Mouse (Mus musculus) CH12.LX (cell line): Measurements from ENCODE around the gene Ablim1. TPM values are rescaled to one million over a fixed set of nuclear protein-coding genes. Genes with fewer than 3 reads are reported as not detected.
A peak's percentile ranks its signal among the peaks of the same experiment; 100 is the strongest.

ENCODE experiments used
- DNase-seq: peaks from one replicate; pipeline ENCODE4 v3.0.0-alpha.2; 2013; ENCODE audit errors: extremely low read depth
- H3K27ac ChIP-seq: 2 replicates; pipeline ENCODE4 v1.5.1; 2012; ENCODE audit warnings: low read depth, mild to moderate bottlenecking, control low read depth, moderate library complexity; ENCODE audit not compliant: insufficient read depth
- H3K27me3 ChIP-seq: replicated peaks from 2 replicates; pipeline ENCODE3; 2012; ENCODE audit warnings: inconsistent platforms
- H3K36me3 ChIP-seq, 2 experiments: replicated peaks in 1 of 2; 2 replicates each; pipeline versions ENCODE3 to v1.6.1; 2012; ENCODE audit warnings: inconsistent platforms in 1 of 2, low read length in 1 of 2, mild to moderate bottlenecking in 1 of 2, mixed read lengths in 1 of 2, moderate library complexity in 1 of 2; ENCODE audit not compliant: control insufficient read depth in 1 of 2, insufficient read depth in 1 of 2
- H3K4me1 ChIP-seq, 2 experiments: 2 replicates each; pipeline ENCODE4 v1.6.1; 2012; ENCODE audit warnings: inconsistent platforms in 1 of 2, moderate library complexity in 1 of 2; ENCODE audit not compliant: insufficient read depth in 2 of 2, control insufficient read depth in 1 of 2
- H3K4me2 ChIP-seq: 2 replicates; pipeline ENCODE4 v1.6.1; 2012; ENCODE audit warnings: low read depth, mild to moderate bottlenecking, control low read depth; ENCODE audit not compliant: poor library complexity, insufficient read depth, severe bottlenecking
- H3K4me3 ChIP-seq, 3 experiments: fragments of 150-350 bp in 1 of 3; sonication (generic) in 1 of 3; replicated peaks in 1 of 3; 2 replicates each; pipeline versions ENCODE3 to v1.5.1; 2011 to 2012; ENCODE audit warnings: low read depth in 2 of 3, low read length in 2 of 3, mild to moderate bottlenecking in 2 of 3, moderate library complexity in 2 of 3, control low read depth in 1 of 3, improper control_type of control experiment in 1 of 3, inconsistent platforms in 1 of 3, mixed read lengths in 1 of 3; ENCODE audit not compliant: poor library complexity in 1 of 3
- H3K79me2 ChIP-seq: replicated peaks from 2 replicates; pipeline ENCODE4 v1.6.1; 2012; ENCODE audit warnings: mild to moderate bottlenecking, moderate library complexity; ENCODE audit not compliant: control insufficient read depth, poor library complexity, insufficient read depth, severe bottlenecking; ENCODE audit errors: extremely low read depth
- H3K9ac ChIP-seq: 2 replicates; pipeline ENCODE4 v1.6.1; 2012; ENCODE audit warnings: low read depth, mild to moderate bottlenecking, control low read depth, moderate library complexity; ENCODE audit not compliant: insufficient read depth
- H3K9me3 ChIP-seq: replicated peaks from 2 replicates; pipeline ENCODE3; 2012; ENCODE audit warnings: low read length, inconsistent platforms, mixed read lengths
- BHLHE40 ChIP-seq: IDR thresholded peaks from 2 replicates; pipeline ENCODE4 v1.6.1; 2011; ENCODE audit warnings: mild to moderate bottlenecking, low read depth, low read length, improper control_type of control experiment
- CHD1 ChIP-seq: IDR thresholded peaks from 2 replicates; pipeline ENCODE4 v1.6.1; 2012; ENCODE audit warnings: low read depth, low read length, improper control_type of control experiment, inconsistent platforms
- CHD2 ChIP-seq: IDR thresholded peaks from 2 replicates; pipeline ENCODE4 v1.6.1; 2011; ENCODE audit warnings: low read length, improper control_type of control experiment
- CTCF ChIP-seq, 2 experiments: IDR thresholded peaks in 1 of 2; conservative IDR thresholded peaks in 1 of 2; 2 replicates each; pipeline ENCODE4 v1.5.1; 2011 to 2012; ENCODE audit warnings: low read depth in 2 of 2, low read length in 2 of 2, improper control_type of control experiment in 1 of 2, inconsistent platforms in 1 of 2, mild to moderate bottlenecking in 1 of 2, moderate library complexity in 1 of 2
- E2F4 ChIP-seq: IDR thresholded peaks from 2 replicates; pipeline ENCODE4 v1.6.1; 2011; ENCODE audit warnings: low read depth, low read length, improper control_type of control experiment; ENCODE audit not compliant: insufficient replicate concordance
- EP300 ChIP-seq: IDR thresholded peaks from 2 replicates; pipeline ENCODE4 v1.6.1; 2011; ENCODE audit warnings: low read length, improper control_type of control experiment
- HCFC1 ChIP-seq: IDR thresholded peaks from 2 replicates; pipeline ENCODE4 v1.6.1; 2012; ENCODE audit warnings: low read depth, mild to moderate bottlenecking, inconsistent platforms, low read length, improper control_type of control experiment
- JUN ChIP-seq: IDR thresholded peaks from 2 replicates; pipeline ENCODE4 v1.6.1; 2011; ENCODE audit warnings: low read depth, mild to moderate bottlenecking, low read length, improper control_type of control experiment, moderate library complexity; ENCODE audit not compliant: insufficient read depth
- KAT2A ChIP-seq: IDR thresholded peaks from 2 replicates; pipeline ENCODE4 v1.6.1; 2012; ENCODE audit warnings: low read length, improper control_type of control experiment, inconsistent platforms; ENCODE audit not compliant: insufficient replicate concordance
- MAFK ChIP-seq: IDR thresholded peaks from 2 replicates; pipeline ENCODE4 v1.6.1; 2011; ENCODE audit warnings: low read length, improper control_type of control experiment; ENCODE audit not compliant: insufficient replicate concordance
- MAX ChIP-seq: IDR thresholded peaks from 2 replicates; pipeline ENCODE4 v1.6.1; 2011; ENCODE audit warnings: low read length, improper control_type of control experiment
- MAZ ChIP-seq: IDR thresholded peaks from 2 replicates; pipeline ENCODE4 v1.6.1; 2012; ENCODE audit warnings: low read depth, mild to moderate bottlenecking, inconsistent platforms, low read length, improper control_type of control experiment, moderate library complexity
- MEF2A ChIP-seq: IDR thresholded peaks from 2 replicates; pipeline ENCODE4 v1.6.1; 2014; ENCODE audit warnings: low read depth, mild to moderate bottlenecking, inconsistent platforms, low read length, improper control_type of control experiment, borderline replicate concordance
- MYC ChIP-seq: IDR thresholded peaks from 2 replicates; pipeline ENCODE4 v1.6.1; 2011; ENCODE audit warnings: low read depth, mild to moderate bottlenecking, improper control_type of control experiment, low read length
- NRF1 ChIP-seq: IDR thresholded peaks from 2 replicates; pipeline ENCODE4 v1.6.1; 2014; ENCODE audit warnings: low read depth, mild to moderate bottlenecking, inconsistent platforms, low read length, improper control_type of control experiment, moderate library complexity
- PAX5 ChIP-seq: IDR thresholded peaks from 2 replicates; pipeline ENCODE4 v1.6.1; 2012; ENCODE audit warnings: low read length, inconsistent platforms, mixed read lengths
- POLR2A ChIP-seq: IDR thresholded peaks from 2 replicates; pipeline ENCODE4 v1.6.1; 2011; ENCODE audit warnings: low read depth, mild to moderate bottlenecking, improper control_type of control experiment, low read length
- POLR2AphosphoS2 ChIP-seq: IDR thresholded peaks from 2 replicates; pipeline ENCODE4 v1.6.1; 2011; ENCODE audit warnings: low read depth, low read length, improper control_type of control experiment
- RCOR1 ChIP-seq: conservative IDR thresholded peaks from 2 replicates; pipeline ENCODE4 v1.6.1; 2012; ENCODE audit warnings: low read depth, mild to moderate bottlenecking, inconsistent platforms, low read length, improper control_type of control experiment
- TCF12 ChIP-seq: IDR thresholded peaks from 2 replicates; pipeline ENCODE4 v1.6.1; 2014; ENCODE audit warnings: low read depth, mild to moderate bottlenecking, inconsistent platforms, low read length, improper control_type of control experiment
- UBTF ChIP-seq: IDR thresholded peaks from 2 replicates; pipeline ENCODE4 v1.6.1; 2012; ENCODE audit warnings: low read depth, mild to moderate bottlenecking, inconsistent platforms, low read length, improper control_type of control experiment, moderate library complexity
- USF2 ChIP-seq: conservative IDR thresholded peaks from 2 replicates; pipeline ENCODE4 v1.6.1; 2011; ENCODE audit warnings: low read depth, low read length, improper control_type of control experiment
- ZC3H11A ChIP-seq: IDR thresholded peaks from 2 replicates; pipeline ENCODE4 v1.6.1; 2012; ENCODE audit warnings: low read depth, mild to moderate bottlenecking, inconsistent platforms, low read length, improper control_type of control experiment
- ZKSCAN1 ChIP-seq: IDR thresholded peaks from 2 replicates; pipeline ENCODE4 v1.6.1; 2012; ENCODE audit warnings: low read depth, inconsistent platforms, low read length, improper control_type of control experiment, borderline replicate concordance
- ZNF384 ChIP-seq: IDR thresholded peaks from 2 replicates; pipeline ENCODE4 v1.6.1; 2012; ENCODE audit warnings: low read depth, low read length, improper control_type of control experiment, inconsistent platforms
- dilution Hi-C: fragments of 300-500 bp; cut with MboI; formaldehyde crosslinking; loops from 2 replicates; pipeline ENCODE4 v1.14.3; 2020; ENCODE audit warnings: low sequenced_read_pairs; ENCODE audit not compliant: extremely low pct_unique_long_range_greater_than_20kb, extremely low pct_ligation_motif_present
- in situ Hi-C: fragments of 300-500 bp; cut with MboI; formaldehyde crosslinking; loops from 3 replicates; pipeline ENCODE4 v1.14.3; 2019; ENCODE audit warnings: low sequenced_read_pairs, low pct_ligation_motif_present, low pct_unique_long_range_greater_than_20kb, mixed read lengths
- polyA plus RNA-seq: library from polyadenylated mRNA; unstranded; fragments of >175 nt; gene quantifications from 2 replicates; pipeline ENCODE4 v1.2.1, GENCODE M21; 2012; ENCODE audit warnings: low read depth; ENCODE audit not compliant: insufficient read length
- total RNA-seq, 2 experiments: library from RNA; depleted of rRNA; stranded (reverse); fragments of 300-350 nt in 1 of 2; fragments of >200 nt in 1 of 2; gene quantifications; 2 replicates each; pipeline ENCODE4 v1.2.3; 2012 to 2014

Gene Ablim1
- total and polyA plus RNA-seq, 3 experiments = 0.85 to 2.4 (median 2.0) TPM

DNA sequence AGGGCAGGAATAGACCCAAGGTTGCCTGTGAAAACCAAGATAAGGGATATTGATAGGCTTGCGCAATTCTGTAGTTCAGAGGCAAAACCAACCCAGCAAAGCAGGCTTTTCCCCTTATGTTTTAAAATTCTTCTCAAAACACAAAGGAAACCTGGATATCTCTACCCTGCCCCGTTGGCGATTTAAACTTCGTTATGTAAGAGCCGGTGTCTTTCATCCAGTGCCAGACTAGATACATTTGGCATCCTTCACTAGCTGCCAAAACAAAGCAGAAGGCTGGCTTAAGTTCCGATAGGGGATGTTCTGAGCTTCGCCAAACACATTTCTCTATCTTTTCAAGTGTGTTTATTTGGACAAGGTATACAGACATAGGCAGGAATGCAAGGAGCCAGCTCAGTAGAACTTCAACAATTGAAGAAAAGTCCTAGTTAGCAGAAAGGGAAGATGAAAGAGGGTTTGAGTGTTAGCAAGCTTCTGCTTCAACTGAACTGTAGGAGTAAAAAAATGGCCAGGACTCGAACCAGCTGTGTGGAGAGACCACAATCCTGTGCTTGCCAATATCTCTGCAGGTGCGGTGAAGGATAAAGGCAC, 201.8 kb downstream of the Ablim1 start:
- dilution Hi-C loops (no loop called here), in situ Hi-C loops (no loop called here)
- no peaks in the 10 kb centered on the region for H3K79me2 ChIP-seq
- no peaks in the 10 kb centered on the region for H3K36me3 ChIP-seq
- H3K9ac ChIP-seq = no peak overlapping the region
- no peak overlapping the region for H3K27ac ChIP-seq
- no peak overlapping the region for H3K4me2 ChIP-seq
- H3K27me3 ChIP-seq = peaks cover 1% of the 10 kb centered on the region
- peaks cover 2% of the 10 kb centered on the region for H3K9me3 ChIP-seq
- peaks cover 7 to 40% of the 10 kb centered on the region in 2 experiments for H3K4me1 ChIP-seq
- no peak for TF ChIP-seq UBTF
- TF ChIP-seq PAX5 = no peak
- TF ChIP-seq ZC3H11A = no peak
- no peak for TF ChIP-seq E2F4
- no peak for TF ChIP-seq CTCF (conservative IDR thresholded peaks at IDR 0.05 in 1 of 2, IDR thresholded peaks at IDR 0.05 in 1 of 2; ENCODE audit: low read depth in 2 of 2, low read length in 2 of 2)
- TF ChIP-seq JUN = no peak
- no peak for TF ChIP-seq USF2
- TF ChIP-seq MAZ = no peak
- TF ChIP-seq MAX = no peak
- TF ChIP-seq TCF12 = no peak
- TF ChIP-seq RCOR1 = no peak
- no peak for TF ChIP-seq HCFC1
- TF ChIP-seq EP300 = no peak
- no peak for TF ChIP-seq POLR2AphosphoS2
- peak; percentile 31 for DNase-seq
- H3K4me3 ChIP-seq = no peak overlapping the region

DNA sequence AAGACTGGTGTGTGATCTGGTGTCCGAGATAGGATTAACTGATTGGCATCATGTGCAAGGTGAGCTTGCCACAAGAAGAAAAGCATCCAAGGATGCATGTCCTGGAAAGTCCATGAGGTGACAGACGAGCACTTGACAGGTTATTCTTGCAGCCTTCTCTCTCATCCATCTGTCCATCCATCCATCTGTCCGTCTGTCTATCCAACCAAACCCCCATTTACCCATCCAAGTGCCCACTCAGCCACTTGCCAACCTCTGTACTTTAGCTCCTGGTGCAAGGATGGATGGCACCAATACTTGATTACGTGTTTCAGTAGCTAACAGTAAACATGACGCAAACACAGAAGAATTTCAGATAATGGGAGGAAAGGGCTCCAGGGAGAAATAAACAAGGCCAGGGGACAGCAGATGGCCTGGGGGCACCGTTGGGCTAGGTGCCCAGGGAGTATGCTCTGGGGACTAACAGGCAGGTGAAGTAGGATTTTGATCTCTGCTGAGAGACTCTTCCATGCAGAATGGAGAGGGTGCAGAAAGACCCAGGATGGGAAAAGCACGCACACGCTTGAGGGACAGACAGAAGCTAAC, 202.4 kb downstream of the Ablim1 start:
- H3K9ac ChIP-seq = no peak overlapping the region
- dilution Hi-C loops = no loop called here
- in situ Hi-C loops = no loop called here

More for the DNA sequence above, 202.4 kb downstream of the Ablim1 start:
- Histone ChIP-seq H3K4me3 (no peak overlapping the region), H3K9me3 (peaks cover 2% of the 10 kb centered on the region), H3K27me3 (peaks cover 1% of the 10 kb centered on the region), H3K36me3 (no peaks in the 10 kb centered on the region), H3K4me1 (peaks cover 5 to 34% of the 10 kb centered on the region in 2 experiments), H3K79me2 (no peaks in the 10 kb centered on the region), H3K4me2 (no peak overlapping the region), H3K27ac (no peak overlapping the region)
- no peak for TF ChIP-seq POLR2AphosphoS2
- TF ChIP-seq UBTF = no peak
- no peak for TF ChIP-seq BHLHE40
- TF ChIP-seq USF2 = no peak
- no peak for TF ChIP-seq ZKSCAN1
- no peak for TF ChIP-seq ZNF384
- TF ChIP-seq MEF2A = no peak
- no peak for TF ChIP-seq MAFK
- TF ChIP-seq PAX5 = no peak
- no peak for TF ChIP-seq KAT2A
- TF ChIP-seq CTCF (conservative IDR thresholded peaks at IDR 0.05 in 1 of 2, IDR thresholded peaks at IDR 0.05 in 1 of 2; ENCODE audit: low read depth in 2 of 2, low read length in 2 of 2) = no peak
- TF ChIP-seq RCOR1 = no peak
- no peak for TF ChIP-seq CHD2
- no peak for TF ChIP-seq POLR2A
- TF ChIP-seq MAX = no peak
- no peak for TF ChIP-seq CHD1
- TF ChIP-seq MYC = no peak
- no peak for TF ChIP-seq NRF1
- no peak for TF ChIP-seq ZC3H11A
- no peak for DNase-seq
